Mouse (Mus musculus): ENCODE results near the gene Ppp2r2c. TPM values are rescaled to one million over a fixed set of nuclear protein-coding genes. Genes with fewer than 3 reads are reported as not detected.

Ppp2r2c gene
- 100 to 1,000 TPM; 298 to 304 TPM for total RNA-seq (2021)
- long read RNA-seq, full-length matches to known transcripts = 74 of 129 reads
- long read RNA-seq, partial matches to known transcripts = 45 of 129 reads
- long read RNA-seq, other reads (novel, unspliced or antisense) = 10 of 129 reads

DNA sequence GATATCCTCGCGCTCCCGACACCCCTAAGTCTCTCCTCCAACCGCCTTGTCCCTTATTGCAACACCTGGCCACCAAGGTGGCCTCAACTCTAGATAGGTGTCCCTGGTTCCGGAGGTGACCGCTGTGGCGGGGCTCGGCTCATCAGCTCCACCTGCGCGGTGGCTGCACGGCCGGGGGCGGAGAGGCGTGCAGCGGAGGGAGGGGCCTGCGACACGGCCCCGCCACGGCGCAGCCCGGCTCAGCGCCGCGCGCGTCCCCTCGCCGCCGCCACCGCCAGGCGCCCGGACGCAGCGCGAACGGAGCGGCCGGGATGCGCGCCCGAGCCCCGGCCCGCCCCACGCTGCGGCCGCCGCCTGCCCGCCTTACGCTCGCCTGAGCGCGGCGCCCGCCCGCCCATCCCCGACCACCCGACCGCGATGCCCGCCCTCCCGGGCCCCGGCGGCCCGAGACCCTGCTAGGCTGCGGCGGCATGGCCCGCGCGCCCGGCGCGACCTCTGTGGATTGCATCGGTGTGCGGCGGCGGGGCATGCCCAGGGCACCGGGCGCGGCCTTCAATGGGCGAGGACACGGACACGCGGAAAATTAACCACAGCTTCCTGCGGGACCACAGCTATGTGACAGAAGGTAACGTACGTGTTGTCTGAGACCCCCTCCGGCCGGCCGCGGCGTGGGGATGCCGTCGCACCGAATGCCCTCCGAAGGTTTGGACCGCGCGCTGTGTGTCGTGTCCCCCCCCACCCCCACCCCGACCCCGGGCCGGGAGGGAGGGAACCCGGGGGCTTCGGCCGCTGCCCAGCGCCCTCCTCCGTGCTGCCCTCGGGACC is at the start of gene Ppp2r2c:
TSS of gene Ppp2r2c (plus strand) at position 248 of the 825 bp plus-strand sequence.
- DNase-seq (ENCODE audit: low spot score in 2 of 2) = peak; percentile 40 to 53

DNA sequence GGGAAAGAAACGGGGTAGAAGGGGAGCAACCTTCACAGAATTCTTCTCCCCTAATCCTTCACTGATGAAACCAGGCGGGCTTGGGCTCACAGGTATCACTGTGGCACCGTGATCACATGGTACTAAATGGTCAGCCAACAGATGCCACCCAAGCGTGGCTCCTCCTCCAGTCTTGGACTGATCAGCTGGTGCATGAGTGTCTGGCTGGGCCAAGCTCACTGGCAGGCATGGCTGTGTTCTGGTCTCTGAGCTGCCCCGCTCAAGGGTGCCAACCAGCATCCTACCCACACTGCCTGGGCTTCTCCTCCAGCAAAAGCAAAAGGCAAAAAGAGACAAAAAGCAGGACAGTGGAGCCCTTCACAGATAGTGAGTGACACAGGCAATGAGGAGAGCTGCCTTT is 48.6 kb upstream of the Ppp2r2c start:
- DNase-seq (ENCODE audit: low spot score in 2 of 2) = no peak

DNA sequence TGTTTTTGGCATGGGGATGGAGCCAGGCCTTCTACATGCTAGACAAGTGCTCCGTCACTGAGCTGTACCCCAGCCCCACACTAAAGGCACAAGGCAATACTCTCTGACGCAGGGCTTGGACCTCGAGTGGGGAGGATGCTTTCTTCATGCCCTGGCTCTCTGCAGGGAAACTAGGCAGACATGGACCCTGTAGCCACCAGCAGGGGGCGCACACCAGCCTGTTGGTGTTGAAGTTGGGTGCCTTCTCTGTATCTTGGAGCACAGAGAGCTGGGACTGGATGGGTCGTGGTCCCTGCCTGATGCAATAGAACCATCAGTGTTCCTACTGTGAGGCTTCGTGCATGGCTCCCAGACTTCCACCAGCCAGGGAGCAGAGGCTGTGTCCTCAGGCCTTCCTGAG is 48.2 kb upstream of the Ppp2r2c start:
- DNase-seq (ENCODE audit: low spot score in 2 of 2) = peak; percentile 64 to 73

DNA sequence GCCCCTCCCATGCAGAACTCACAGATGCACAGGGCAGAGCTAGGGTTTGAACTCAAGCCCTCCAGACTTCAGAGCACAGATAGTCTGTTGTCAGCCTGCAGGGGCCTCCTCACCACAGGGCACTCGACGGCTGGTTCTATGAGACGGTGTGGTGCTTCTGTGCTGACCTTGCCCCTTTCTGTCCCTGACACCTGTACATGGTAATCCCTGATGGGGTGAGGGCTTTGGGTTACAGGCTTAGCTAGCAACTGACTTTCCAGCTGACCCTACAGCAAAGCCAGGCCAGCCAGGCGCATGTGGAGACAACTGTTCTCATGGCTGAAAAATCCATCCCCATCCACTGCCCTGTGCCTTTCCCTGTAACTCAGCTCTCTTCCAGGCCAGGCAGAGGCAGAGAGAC is 45.4 kb upstream of the Ppp2r2c start:
- DNase-seq (ENCODE audit: low spot score in 2 of 2) = no peak

DNA sequence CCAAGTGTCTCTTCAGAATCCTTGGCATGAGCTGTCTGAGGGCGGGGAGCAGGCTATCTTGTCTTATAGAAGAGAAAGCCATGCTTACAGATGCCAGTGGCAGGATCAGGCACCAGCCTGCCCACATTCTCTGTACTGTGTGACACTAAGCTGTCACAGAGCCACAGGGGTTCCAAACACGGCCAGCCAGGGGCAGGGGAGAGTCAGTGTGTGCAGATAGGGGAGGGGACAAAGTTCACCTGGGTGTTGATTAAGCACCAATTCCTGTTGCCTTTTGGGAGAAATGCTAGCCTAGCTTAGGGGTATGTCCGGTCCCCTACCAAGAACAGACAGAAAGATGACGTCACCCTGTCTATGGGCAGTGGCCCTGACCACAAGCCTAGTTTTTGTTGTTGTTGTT is 39.2 kb upstream of the Ppp2r2c start:
- no peak for DNase-seq (ENCODE audit: low spot score in 2 of 2)

DNA sequence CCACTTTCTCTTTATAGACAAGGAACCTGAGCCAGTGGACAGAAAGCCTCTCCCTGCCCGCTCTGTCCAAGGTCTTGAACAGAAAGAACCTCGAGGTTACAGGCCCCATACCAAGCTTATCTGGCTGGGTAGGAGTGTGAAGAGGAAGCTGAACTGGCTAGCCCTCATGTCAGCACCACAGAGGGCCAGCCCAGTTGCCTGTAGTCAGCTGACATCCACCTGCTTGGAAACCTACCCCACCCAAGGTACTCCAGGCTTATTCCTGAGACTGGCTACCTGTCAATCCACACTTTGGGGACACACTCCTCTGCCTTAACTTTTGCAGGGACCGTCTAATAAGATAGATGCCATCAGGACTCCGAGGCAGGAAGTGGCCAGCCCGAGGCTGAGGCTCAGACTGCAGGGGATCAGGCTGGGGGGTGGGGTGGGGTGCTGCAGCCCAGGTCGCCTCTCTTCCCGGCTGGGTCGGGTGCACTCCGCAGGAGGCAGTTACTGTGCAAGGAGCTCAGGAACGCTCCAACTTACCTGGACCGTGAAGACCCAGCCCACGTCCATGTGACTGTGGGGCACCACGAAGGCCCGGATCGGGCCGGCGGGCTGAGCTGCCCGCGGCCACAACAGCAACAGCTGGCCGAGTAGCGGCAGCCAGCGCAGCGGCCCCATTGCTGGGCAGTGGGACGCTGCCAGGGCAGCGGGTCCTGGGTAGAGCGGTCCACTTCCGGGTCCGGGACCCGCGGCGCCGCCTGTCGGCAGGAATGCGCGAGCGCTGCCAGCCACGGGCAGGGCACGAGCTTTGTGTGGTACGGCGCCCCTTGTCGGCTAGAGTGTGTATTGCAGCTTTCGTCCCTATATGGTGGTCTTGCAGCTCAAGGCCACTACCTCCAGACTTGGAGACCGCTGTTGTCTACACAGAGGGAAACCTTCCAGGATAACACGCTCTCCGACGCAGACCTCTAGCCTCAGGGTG is 38.1 kb upstream of the Ppp2r2c start, which contains the start of gene Man2b2:
TSS of gene Man2b2 (minus strand) at position 741 of the 967 bp plus-strand sequence.
- DNase-seq (ENCODE audit: low spot score in 2 of 2) = peak; percentile 97

DNA sequence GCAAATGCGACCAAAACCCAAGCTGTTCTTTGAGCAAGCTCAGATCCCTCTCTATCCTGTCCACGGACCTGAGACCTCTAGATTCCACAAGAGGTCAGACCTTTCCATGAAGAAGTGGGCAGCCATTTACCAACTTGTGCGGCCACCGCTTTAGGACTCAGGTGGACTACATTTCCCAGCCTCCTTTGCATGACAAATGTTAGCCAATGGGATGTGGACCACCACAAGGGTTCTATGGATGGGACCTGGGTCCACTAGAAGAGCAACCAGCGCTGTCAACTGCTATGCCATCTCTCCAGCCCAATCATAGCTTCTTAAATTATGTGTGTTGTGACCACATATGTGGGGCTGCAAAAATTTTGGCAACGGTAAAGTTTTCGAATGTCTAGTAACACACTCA is 37.0 kb upstream of the Ppp2r2c start:
- peak in 1 of 2 experiments; percentile 36 for DNase-seq (ENCODE audit: low spot score in 2 of 2)

DNA sequence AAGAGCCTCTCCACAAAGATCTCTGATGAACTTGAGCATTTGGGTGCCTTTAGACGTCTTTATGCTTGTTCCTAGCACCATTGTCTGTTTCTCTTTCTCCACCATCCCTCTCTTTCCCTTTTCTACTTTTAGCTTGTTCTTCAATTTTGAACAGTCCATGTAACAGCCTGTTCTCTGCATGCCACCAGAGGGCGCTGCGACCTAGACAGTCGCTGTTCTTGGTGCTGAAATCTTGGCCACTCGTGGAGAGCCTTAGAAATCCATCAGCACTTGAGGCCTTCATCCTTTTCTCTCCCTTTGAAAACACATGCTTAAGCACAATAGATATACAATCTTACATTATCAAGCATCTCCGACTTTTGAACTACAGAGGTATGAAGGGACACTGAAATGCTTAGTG is 32.4 kb upstream of the Ppp2r2c start:
- peak; percentile 84 to 85 for DNase-seq (ENCODE audit: low spot score in 2 of 2)

DNA sequence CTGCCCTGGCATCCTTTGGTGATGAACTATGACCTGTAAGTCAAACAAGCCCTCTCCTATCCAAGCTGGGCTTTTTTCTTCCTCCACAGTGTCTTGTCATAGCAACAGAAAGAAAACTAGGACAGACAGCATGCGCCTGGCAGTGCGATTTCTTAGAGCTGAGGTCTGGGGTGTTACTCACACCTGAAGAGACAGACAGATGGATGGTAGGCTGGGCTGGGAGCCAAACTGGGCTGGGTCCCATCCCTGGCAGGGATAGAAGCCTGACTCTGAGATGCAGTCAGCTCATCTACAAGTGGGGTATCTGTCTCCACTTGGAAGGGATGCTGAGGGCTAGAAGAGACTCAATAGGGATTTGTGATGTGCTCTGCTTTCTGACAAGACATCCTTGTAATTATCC is 29.3 kb upstream of the Ppp2r2c start:
- no peak for DNase-seq (ENCODE audit: low spot score in 2 of 2)

DNA sequence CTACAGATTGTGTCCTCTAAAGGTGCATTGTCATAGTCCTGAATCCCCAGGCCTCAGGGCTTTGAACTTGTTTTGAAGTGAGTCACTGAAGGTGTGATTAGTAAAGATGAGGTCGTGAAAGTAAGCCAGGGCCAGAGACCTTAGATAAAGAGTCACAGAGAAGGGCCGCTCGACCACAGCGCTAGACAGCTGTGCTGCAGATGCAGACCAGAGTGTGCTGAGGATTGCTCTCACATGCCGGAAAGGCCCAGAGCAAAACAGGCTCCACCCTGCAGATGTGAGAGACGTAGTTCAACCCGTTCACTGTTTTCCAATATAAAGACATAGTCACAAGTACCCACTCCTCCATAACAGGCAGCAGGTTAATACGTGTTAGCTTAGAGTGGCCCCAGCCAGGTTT is 28.7 kb upstream of the Ppp2r2c start:
- no peak for DNase-seq (ENCODE audit: low spot score in 2 of 2)

DNA sequence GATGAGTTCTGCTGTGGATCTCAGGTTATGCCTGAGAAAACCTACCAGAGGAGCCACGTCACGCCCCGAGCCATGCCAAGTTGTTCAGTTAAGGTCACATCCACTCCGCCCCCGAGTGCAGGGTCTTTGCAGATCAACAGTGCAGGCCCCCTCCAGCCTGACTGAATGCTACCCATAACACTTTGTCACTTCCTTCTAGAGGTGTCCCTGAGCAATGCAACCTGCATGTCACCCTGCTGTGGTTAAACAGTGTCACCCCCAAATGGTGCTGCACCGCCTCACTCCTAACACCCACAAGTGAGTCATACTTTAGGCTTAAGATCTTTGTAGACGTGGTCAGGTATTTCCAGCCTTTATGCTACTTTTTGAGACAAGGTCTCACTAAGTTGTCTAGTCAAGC is 28.2 kb upstream of the Ppp2r2c start:
- no peak for DNase-seq (ENCODE audit: low spot score in 2 of 2)

DNA sequence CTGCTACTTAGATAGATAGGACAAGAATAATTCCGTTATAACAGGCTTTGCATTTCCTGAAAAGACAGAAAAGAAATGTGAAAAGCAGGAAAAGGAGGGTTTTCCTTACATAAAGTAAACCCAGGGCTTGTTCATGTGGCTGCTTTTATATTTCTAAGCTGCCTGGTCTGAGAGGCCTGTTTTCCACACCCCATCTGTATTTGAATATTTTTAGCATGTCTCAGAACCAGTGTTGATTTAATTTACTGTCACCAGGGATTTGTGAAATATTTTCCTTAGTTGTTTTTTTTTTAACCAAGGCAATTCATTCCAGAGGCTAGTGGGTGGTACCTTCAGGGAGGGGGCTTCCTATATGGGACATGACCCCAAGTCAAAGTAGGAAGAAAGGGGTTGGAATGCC is 26.6 kb upstream of the Ppp2r2c start:
- DNase-seq (ENCODE audit: low spot score in 2 of 2) = no peak

DNA sequence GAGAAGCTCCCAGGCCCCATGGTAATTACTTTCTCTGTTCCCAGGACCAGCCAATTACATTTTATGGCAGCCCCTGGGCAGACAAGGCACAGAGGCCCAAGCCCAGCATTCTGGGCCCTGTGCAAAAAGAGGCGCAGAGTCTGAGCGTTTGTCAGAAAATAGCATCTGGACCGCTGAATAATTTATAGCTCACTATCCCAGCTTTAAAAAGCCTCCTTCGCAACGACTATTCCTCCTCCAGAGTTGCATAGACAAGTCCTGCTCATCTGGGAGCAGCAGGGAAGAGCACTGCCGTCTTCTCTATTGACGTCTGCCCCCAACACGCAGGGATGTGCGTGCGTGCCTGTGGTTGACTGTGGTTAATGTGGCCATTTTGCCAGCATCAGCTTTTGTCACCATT is 23.8 kb upstream of the Ppp2r2c start:
- no peak for DNase-seq (ENCODE audit: low spot score in 2 of 2)

DNA sequence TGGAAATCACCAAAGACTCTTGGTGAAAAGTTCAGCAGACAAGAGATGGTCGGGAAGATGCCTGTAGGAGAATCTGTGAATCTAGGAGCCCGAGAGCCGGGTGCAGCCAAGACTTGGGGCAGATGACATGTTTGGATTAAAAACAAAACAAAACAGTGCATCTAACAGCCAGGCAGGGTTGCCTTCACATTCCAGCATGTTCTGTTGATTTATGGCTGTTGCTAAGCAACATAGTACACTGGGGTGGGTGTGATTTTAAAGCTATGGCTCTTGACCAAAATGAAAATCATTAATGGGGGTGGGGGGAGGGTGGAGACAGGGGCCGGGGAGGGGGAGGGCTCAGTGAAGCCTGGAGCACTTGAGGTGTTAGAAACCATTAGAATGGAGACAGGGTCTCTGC is 16.7 kb upstream of the Ppp2r2c start:
- no peak for DNase-seq (ENCODE audit: low spot score in 2 of 2)

DNA sequence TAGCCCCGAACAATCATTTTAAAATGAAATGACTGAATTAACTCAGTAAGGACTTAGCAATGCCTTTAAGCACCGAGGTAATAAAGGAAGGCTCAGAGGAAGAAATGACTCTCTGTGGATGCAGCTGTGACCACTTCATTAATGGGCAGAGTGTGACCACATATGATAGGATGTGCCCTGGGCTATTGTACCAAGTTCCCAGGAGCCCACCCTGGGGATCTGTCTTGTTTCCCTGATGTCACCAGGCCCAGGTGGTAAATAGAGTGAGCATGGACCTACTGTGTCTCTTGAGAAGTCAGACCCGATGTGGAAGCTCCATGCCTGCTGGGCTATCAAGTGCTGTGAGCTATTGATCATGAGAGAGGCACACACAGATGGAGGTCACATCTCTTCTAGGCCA is 13.1 kb upstream of the Ppp2r2c start:
- no peak for DNase-seq (ENCODE audit: low spot score in 2 of 2)

DNA sequence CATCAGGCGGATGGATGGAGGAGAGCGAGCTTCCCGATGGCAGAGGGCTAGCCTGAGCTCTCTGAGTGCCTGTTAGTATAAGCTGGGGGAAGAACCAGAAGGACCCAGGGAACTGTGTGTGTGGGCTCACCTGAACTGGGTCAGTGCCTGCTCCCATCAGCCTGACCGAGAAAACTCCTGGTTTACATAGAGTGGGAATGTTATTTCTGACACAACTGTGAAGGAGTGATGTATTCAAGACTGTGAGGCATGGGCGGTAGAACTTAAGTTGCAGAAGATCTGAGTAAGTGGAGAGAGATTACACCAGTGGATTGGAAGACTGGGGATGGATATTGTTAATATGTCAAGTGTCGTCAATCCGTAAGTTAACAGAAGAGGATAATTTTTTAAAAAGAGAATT is 11.8 kb upstream of the Ppp2r2c start:
- no peak for DNase-seq (ENCODE audit: low spot score in 2 of 2)

DNA sequence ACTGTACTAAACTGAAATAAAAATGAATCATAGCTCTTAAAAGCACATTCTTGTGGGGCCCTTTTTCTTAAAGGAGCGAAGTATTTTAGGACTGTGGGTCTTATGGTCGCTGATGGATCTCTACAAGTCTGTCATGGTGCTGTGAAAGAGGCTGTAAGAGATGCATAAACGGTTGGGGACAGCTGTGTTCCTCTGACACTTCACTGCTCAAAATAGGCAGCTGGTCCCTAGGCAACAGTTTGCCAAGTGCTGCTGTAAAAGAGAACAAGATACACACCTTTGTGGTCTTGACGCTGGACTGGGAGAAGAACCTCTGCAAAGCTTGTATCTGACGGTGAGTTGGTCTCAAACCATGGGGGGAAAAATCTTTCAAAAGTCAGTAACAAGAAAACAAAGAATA is 10.8 kb upstream of the Ppp2r2c start:
- DNase-seq (ENCODE audit: low spot score in 2 of 2) = no peak

DNA sequence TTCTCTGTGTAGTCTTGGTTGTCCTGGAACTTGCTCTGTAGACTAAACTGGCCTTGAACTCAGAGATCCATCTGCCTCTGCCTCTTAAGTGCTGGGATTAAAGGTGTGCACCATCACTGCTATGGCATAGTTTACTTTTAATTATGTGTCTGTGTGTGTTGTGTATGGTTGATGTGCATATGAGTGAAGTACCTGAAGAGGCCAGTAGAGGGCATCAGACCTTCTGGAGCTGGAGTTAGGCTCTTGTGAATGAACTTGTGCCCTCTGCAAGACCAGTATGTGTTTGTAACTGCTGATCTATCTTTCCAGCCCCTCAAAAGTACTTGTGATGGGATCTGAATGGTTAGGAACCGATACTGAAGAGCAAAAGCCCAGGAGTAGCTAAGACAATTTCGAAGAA is 7.2 kb upstream of the Ppp2r2c start:
- no peak for DNase-seq (ENCODE audit: low spot score in 2 of 2)

DNA sequence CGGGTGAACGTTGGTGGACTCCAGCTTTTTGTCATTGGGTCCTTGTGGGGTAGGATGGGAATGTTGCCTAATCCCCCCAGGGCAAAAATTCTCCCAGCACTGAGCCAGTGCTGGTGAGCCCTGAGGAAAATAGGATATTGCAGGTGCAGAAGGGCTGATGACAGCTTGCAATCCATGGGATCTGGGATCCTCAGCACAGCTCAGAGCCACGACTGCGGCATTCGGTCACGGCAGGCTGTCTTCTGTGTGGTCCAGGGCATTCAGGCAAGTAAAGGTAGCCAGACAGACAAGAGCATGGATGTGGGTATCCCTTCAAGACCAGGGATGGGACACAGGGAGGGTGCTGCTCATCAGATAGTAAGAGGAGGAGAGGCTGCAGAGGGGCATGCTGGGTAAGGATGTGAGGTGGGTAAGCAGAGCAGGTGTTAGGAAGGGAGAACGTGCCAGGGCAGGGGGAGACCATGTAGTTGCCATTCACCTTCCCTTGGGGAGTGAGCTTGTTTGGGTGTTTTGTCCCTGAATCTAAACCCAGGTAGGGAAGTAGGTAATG is 1.5 kb upstream of the Ppp2r2c start:
- DNase-seq (ENCODE audit: low spot score in 2 of 2) = no peak

DNA sequence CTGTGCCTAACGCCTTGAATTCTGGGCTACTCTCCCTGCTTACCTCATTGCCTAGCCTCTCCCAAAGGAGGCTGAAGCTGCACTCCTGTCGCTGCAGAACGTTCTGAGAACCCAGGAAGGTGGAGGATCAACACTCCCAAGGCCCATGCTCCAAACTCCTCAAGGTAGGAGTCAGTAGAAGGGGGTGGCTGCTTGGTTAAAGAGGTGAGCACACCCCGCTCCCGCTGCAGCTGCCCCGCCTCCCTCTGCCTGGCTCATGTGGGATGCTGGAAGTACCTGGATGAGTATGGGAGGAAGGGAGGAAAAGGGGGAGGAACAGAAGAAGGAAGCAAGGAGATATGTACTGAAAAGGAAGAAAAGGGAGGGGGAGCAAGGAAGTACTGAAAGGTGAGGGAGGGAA is 752 bp upstream of the Ppp2r2c start:
- no peak for DNase-seq (ENCODE audit: low spot score in 2 of 2)

DNA sequence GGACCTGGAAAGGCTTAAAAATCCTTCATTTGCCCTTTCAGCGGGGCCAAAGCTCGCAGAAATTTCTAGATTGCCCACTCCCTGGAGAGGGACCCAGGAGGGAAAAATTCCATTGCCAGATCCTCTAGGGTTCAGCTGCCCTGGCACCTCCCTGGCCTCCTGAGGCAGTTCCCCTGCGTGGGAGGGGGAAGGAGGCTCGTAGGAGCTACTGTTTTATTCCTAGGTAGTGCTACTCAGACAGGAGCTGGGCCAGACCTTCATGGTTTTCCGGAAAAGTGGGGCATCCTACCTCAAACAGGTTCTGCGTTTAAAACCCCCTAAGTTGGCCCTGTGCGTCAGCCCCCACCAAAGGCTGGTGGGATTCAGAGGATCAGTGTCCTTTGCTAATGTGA is 869 bp downstream of the Ppp2r2c start:
- no peak for DNase-seq (ENCODE audit: low spot score in 2 of 2)
